Mouse (Mus musculus) intestine, embryonic 16.5 days (tissue): ENCODE data around the gene Prkca. TPM values are rescaled to one million over a fixed set of nuclear protein-coding genes. Genes with fewer than 3 reads are reported as not detected.

Source experiments
- ATAC-seq: fragments of 200-750 bp; cut with Nextera tagmentation; 2 replicates; pipeline ENCODE4 v1.8.0; 2017; ENCODE audit warnings: moderate TSS enrichment, moderate library complexity
- H3K27ac ChIP-seq: fragments of 300-500 bp; sonication (generic); 2 replicates; pipeline ENCODE4 v1.5.1; 2014; ENCODE audit warnings: mild to moderate bottlenecking, low read length
- H3K27me3 ChIP-seq: fragments of 300-500 bp; sonication (generic); replicated peaks from 2 replicates; pipeline ENCODE4 v1.6.1; 2014; ENCODE audit warnings: low read length, control low read depth, mixed read lengths; ENCODE audit not compliant: control insufficient read depth, insufficient read depth
- H3K36me3 ChIP-seq: fragments of 300-500 bp; sonication (generic); 2 replicates; pipeline ENCODE4 v1.6.1; 2014; ENCODE audit warnings: low read length, control low read depth; ENCODE audit not compliant: control insufficient read depth, insufficient read depth
- H3K4me1 ChIP-seq: fragments of 300-500 bp; sonication (generic); 2 replicates; pipeline ENCODE4 v1.6.1; 2014; ENCODE audit warnings: low read length, control low read depth, mixed read lengths; ENCODE audit not compliant: control insufficient read depth, insufficient read depth
- H3K4me2 ChIP-seq: fragments of 300-500 bp; sonication (generic); 2 replicates; pipeline ENCODE4 v1.6.1; 2014; ENCODE audit warnings: low read depth, low read length, control low read depth
- H3K4me3 ChIP-seq: fragments of 300-500 bp; sonication (generic); 2 replicates; pipeline ENCODE4 v1.5.1; 2014; ENCODE audit warnings: mild to moderate bottlenecking, low read length
- H3K9ac ChIP-seq: fragments of 300-500 bp; sonication (generic); 2 replicates; pipeline ENCODE4 v1.6.1; 2014; ENCODE audit warnings: low read depth, low read length
- H3K9me3 ChIP-seq: fragments of 300-500 bp; sonication (generic); 2 replicates; pipeline ENCODE4 v1.6.1; 2016; ENCODE audit warnings: low read length, control low read depth; ENCODE audit not compliant: control insufficient read depth
- WGBS: fragments of 180-500 bp; shearing (Covaris S2); extraction: QIAGEN DNeasy Blood & Tissue Kit; methylation state at CpG from one replicate; pipeline ENCODE4 v1.1.7; 2014; 5-methylcytosine and 5-hydroxymethylcytosine counted together
- polyA plus RNA-seq: library from polyadenylated mRNA; unstranded; fragments of >200 nt; fragmentation: Nextera tagmentation; extraction: Ambion mirVana; gene quantifications from 2 replicates; pipeline ENCODE4 v1.2.1, GENCODE M21; 2015

The Prkca gene
- polyA plus RNA-seq, 1 experiment from 2014 or later = 20.3 TPM

- Histone ChIP-seq H3K4me2 (no peak overlapping the region), H3K4me1 (no peaks in the 10 kb centered on the region), H3K27me3 (no peaks in the 10 kb centered on the region), H3K27ac (no peak overlapping the region), H3K4me3 (no peak overlapping the region), H3K9ac (no peak overlapping the region), H3K9me3 (no peaks in the 10 kb centered on the region), H3K36me3 (no peaks in the 10 kb centered on the region; the same call in 1 of the 2 replicates)
- 90% methylated on average over 6 of the region's 6 CpGs for WGBS
- no peak for ATAC-seq
Measured at GRCm38 (mm10) chr11:108057138-108057537, 286.6 kb downstream of the Prkca start.

- Histone ChIP-seq H3K9ac (no peak overlapping the region), H3K9me3 (no peaks in the 10 kb centered on the region)
Measured at GRCm38 (mm10) chr11:108054647-108055046, 289.1 kb downstream of the Prkca start.

GRCm38 (mm10) chr11:108053746-108054145, 290.0 kb downstream of the Prkca start:
- Histone ChIP-seq H3K4me1 (no peaks in the 10 kb centered on the region), H3K27ac (no peak overlapping the region), H3K4me2 (no peak overlapping the region), H3K9me3 (no peaks in the 10 kb centered on the region), H3K36me3 (no peaks in the 10 kb centered on the region; the same call in 1 of the 2 replicates), H3K4me3 (no peak overlapping the region), H3K9ac (no peak overlapping the region), H3K27me3 (no peaks in the 10 kb centered on the region)
- ATAC-seq = no peak
- 87% methylated on average over 10 of the region's 10 CpGs for WGBS

More at GRCm38 (mm10) chr11:108054647-108055046, 289.1 kb downstream of the Prkca start:
- no peaks in the 10 kb centered on the region for H3K4me1 ChIP-seq
- no peaks in the 10 kb centered on the region; the same call in 1 of the 2 replicates for H3K36me3 ChIP-seq
- 81% methylated on average over 3 of the region's 3 CpGs for WGBS
- no peak overlapping the region for H3K4me3 ChIP-seq
- no peak for ATAC-seq
- H3K4me2 ChIP-seq = no peak overlapping the region
- H3K27ac ChIP-seq = no peak overlapping the region
- no peaks in the 10 kb centered on the region for H3K27me3 ChIP-seq

GRCm38 (mm10) chr11:108041669-108042068, 302.1 kb downstream of the Prkca start:
- H3K27me3 ChIP-seq = no peaks in the 10 kb centered on the region
- no peak overlapping the region for H3K27ac ChIP-seq
- H3K4me3 ChIP-seq = no peak overlapping the region
- H3K36me3 ChIP-seq = peaks cover 4% of the 10 kb centered on the region; the same call in 1 of the 2 replicates
- H3K9me3 ChIP-seq = no peaks in the 10 kb centered on the region
- ATAC-seq = no peak
- H3K9ac ChIP-seq = no peak overlapping the region
- WGBS = 81% methylated on average over 7 of the region's 7 CpGs
- H3K4me2 ChIP-seq = no peak overlapping the region
- no peaks in the 10 kb centered on the region for H3K4me1 ChIP-seq

GRCm38 (mm10) chr11:108040823-108041222, 302.9 kb downstream of the Prkca start:
- Histone ChIP-seq H3K9me3 (no peaks in the 10 kb centered on the region), H3K4me3 (no peak overlapping the region), H3K4me1 (no peaks in the 10 kb centered on the region), H3K9ac (no peak overlapping the region), H3K27ac (no peak overlapping the region), H3K36me3 (peaks cover 4% of the 10 kb centered on the region; the same call in 1 of the 2 replicates), H3K27me3 (no peaks in the 10 kb centered on the region), H3K4me2 (no peak overlapping the region)
- ATAC-seq = no peak
- 61% methylated on average over 2 of the region's 2 CpGs for WGBS

- Histone ChIP-seq H3K4me3 (no peak overlapping the region), H3K9ac (no peak overlapping the region), H3K27me3 (no peaks in the 10 kb centered on the region), H3K36me3 (no peaks in the 10 kb centered on the region), H3K4me2 (no peak overlapping the region), H3K4me1 (no peaks in the 10 kb centered on the region), H3K9me3 (no peaks in the 10 kb centered on the region), H3K27ac (no peak overlapping the region)
- WGBS = 90% methylated on average over 17 of the region's 17 CpGs
- ATAC-seq = no peak
Measured at GRCm38 (mm10) chr11:108039761-108040160, 304.0 kb downstream of the Prkca start.

GRCm38 (mm10) chr11:108038989-108039388, 304.7 kb downstream of the Prkca start:
- Histone ChIP-seq H3K4me3 (no peak overlapping the region), H3K9me3 (no peaks in the 10 kb centered on the region), H3K27me3 (no peaks in the 10 kb centered on the region), H3K27ac (no peak overlapping the region), H3K36me3 (no peaks in the 10 kb centered on the region), H3K4me1 (peaks cover 6% of the 10 kb centered on the region; the same call in 1 of the 2 replicates), H3K4me2 (no peak overlapping the region), H3K9ac (no peak overlapping the region)
- 88% methylated on average over 12 of the region's 12 CpGs for WGBS
- ATAC-seq = no peak

- no peak for ATAC-seq
Measured at GRCm38 (mm10) chr11:108036339-108036738, 307.4 kb downstream of the Prkca start.

GRCm38 (mm10) chr11:108035761-108036160, 308.0 kb downstream of the Prkca start:
- 80% methylated on average over 5 of the region's 5 CpGs for WGBS
- no peak for ATAC-seq

More at GRCm38 (mm10) chr11:108036339-108036738, 307.4 kb downstream of the Prkca start:
- Histone ChIP-seq H3K4me1 (peaks cover 6% of the 10 kb centered on the region; the same call in 1 of the 2 replicates), H3K9me3 (no peaks in the 10 kb centered on the region), H3K4me3 (no peak overlapping the region), H3K36me3 (no peaks in the 10 kb centered on the region), H3K9ac (no peak overlapping the region), H3K27ac (no peak overlapping the region), H3K27me3 (no peaks in the 10 kb centered on the region), H3K4me2 (no peak overlapping the region)
- 86% methylated on average over 10 of the region's 10 CpGs for WGBS

GRCm38 (mm10) chr11:108034376-108034775, 309.4 kb downstream of the Prkca start:
- 53% methylated on average over 7 of the region's 7 CpGs for WGBS
- H3K9ac ChIP-seq = no peak overlapping the region
- no peak overlapping the region for H3K4me3 ChIP-seq
- no peak overlapping the region for H3K27ac ChIP-seq
- H3K4me2 ChIP-seq = no peak overlapping the region
- no peaks in the 10 kb centered on the region for H3K9me3 ChIP-seq
- H3K4me1 ChIP-seq = peaks cover 6% of the 10 kb centered on the region; the same call in 1 of the 2 replicates
- no peaks in the 10 kb centered on the region for H3K27me3 ChIP-seq
- H3K36me3 ChIP-seq = no peaks in the 10 kb centered on the region
- no peak for ATAC-seq

More at GRCm38 (mm10) chr11:108035761-108036160, 308.0 kb downstream of the Prkca start:
- Histone ChIP-seq H3K9ac (no peak overlapping the region), H3K4me1 (peaks cover 6% of the 10 kb centered on the region; the same call in 1 of the 2 replicates), H3K4me2 (no peak overlapping the region), H3K36me3 (no peaks in the 10 kb centered on the region), H3K27me3 (no peaks in the 10 kb centered on the region), H3K4me3 (no peak overlapping the region), H3K9me3 (no peaks in the 10 kb centered on the region), H3K27ac (no peak overlapping the region)
